Mouse (Mus musculus): ENCODE results near the gene Akap13. TPM values are rescaled to one million over a fixed set of nuclear protein-coding genes. Genes with fewer than 3 reads are reported as not detected.

Akap13 gene
- polyA plus RNA-seq, 1 experiment, result 51.8 TPM

DNA sequence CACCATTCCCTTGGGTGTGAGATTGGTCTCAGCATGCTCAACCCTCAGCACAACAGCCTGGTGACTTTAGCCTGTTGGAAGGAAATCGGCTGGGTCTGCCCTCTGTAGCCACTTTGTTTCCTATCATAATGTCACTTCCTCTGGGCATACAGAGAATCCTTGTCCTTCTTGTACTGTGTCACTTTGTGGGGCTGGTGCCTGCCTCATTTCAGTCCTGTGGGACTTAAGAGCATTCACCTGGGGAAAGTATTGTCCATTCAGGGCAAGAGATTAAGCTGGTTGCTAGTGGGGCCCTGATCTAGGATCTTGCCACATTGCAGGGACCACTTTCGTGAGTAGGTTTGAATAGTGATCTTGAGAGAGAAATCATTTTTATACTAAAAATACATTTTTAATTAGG lies 34.4 kb upstream of the Akap13 start:
- Histone ChIP-seq H3K27ac (ENCODE audit: insufficient read depth, low read length) (no peak overlapping the region), H3K4me1 (ENCODE audit: control insufficient read depth, insufficient read depth, low read length) (no peaks in the 10 kb centered on the region), H3K4me3 (ENCODE audit: insufficient read depth, low read length) (no peak overlapping the region)
- TF ChIP-seq CTCF (IDR thresholded peaks at IDR 0.05; ENCODE audit: borderline replicate concordance, insufficient read depth, low read length) (no peak), POLR2A (IDR thresholded peaks at IDR 0.05; ENCODE audit: low read depth, low read length) (no peak)

- peaks cover 6% of the 10 kb centered on the region for H3K4me1 ChIP-seq (ENCODE audit: control insufficient read depth, insufficient read depth, low read length)
- TF ChIP-seq CTCF (IDR thresholded peaks at IDR 0.05; ENCODE audit: borderline replicate concordance, insufficient read depth, low read length), result no peak
- TF ChIP-seq POLR2A (IDR thresholded peaks at IDR 0.05; ENCODE audit: low read depth, low read length), result no peak
- H3K27ac ChIP-seq (ENCODE audit: insufficient read depth, low read length), result no peak overlapping the region
- no peak overlapping the region for H3K4me3 ChIP-seq (ENCODE audit: insufficient read depth, low read length)
These were observed 31.2 kb upstream of the Akap13 start for GRCm38 (mm10) chr7:75424121-75424520.

DNA sequence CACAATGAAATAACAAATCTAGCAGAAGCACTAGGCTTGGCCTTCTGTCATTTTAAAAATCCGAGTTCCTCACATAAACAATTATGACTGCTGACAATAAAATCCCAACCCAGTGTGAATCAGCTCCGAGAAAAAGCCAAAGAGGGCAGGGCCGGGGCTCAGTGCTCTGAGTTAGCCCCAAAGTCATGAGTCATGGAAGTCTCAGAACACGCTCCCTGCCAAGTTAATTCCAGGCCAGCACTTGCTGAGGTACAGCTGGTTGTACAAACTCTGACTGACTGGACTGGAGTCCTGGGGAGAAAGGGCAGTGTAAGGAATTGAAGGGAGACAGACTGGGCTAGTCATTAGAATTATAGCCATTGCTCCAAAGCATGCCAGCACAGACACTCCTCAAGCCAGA lies 28.0 kb upstream of the Akap13 start:
- H3K4me1 ChIP-seq (ENCODE audit: control insufficient read depth, insufficient read depth, low read length), result peaks cover 9% of the 10 kb centered on the region
- TF ChIP-seq POLR2A (IDR thresholded peaks at IDR 0.05; ENCODE audit: low read depth, low read length) (no peak), CTCF (IDR thresholded peaks at IDR 0.05; ENCODE audit: borderline replicate concordance, insufficient read depth, low read length) (no peak)
- H3K4me3 ChIP-seq (ENCODE audit: insufficient read depth, low read length), result no peak overlapping the region
- H3K27ac ChIP-seq (ENCODE audit: insufficient read depth, low read length), result peak overlapping the region; percentile 88

- Histone ChIP-seq H3K27ac (ENCODE audit: insufficient read depth, low read length) (peak overlapping the region; percentile 73), H3K4me3 (ENCODE audit: insufficient read depth, low read length) (no peak overlapping the region), H3K4me1 (ENCODE audit: control insufficient read depth, insufficient read depth, low read length) (peaks cover 9% of the 10 kb centered on the region)
- no peak for TF ChIP-seq CTCF (IDR thresholded peaks at IDR 0.05; ENCODE audit: borderline replicate concordance, insufficient read depth, low read length)
- no peak for TF ChIP-seq POLR2A (IDR thresholded peaks at IDR 0.05; ENCODE audit: low read depth, low read length)
These were observed 26.4 kb upstream of the Akap13 start for GRCm38 (mm10) chr7:75428913-75429312.

GRCm38 (mm10) chr7:75430550-75430949 lies 24.8 kb upstream of the Akap13 start:
- TF ChIP-seq POLR2A (IDR thresholded peaks at IDR 0.05; ENCODE audit: low read depth, low read length) (no peak), CTCF (IDR thresholded peaks at IDR 0.05; ENCODE audit: borderline replicate concordance, insufficient read depth, low read length) (no peak)
- Histone ChIP-seq H3K4me1 (ENCODE audit: control insufficient read depth, insufficient read depth, low read length) (peaks cover 9% of the 10 kb centered on the region), H3K27ac (ENCODE audit: insufficient read depth, low read length) (no peak overlapping the region), H3K4me3 (ENCODE audit: insufficient read depth, low read length) (no peak overlapping the region)

GRCm38 (mm10) chr7:75431043-75431442 lies 24.3 kb upstream of the Akap13 start:
- no peak overlapping the region for H3K4me3 ChIP-seq (ENCODE audit: insufficient read depth, low read length)
- H3K4me1 ChIP-seq (ENCODE audit: control insufficient read depth, insufficient read depth, low read length), result peaks cover 9% of the 10 kb centered on the region
- TF ChIP-seq POLR2A (IDR thresholded peaks at IDR 0.05; ENCODE audit: low read depth, low read length) (no peak), CTCF (IDR thresholded peaks at IDR 0.05; ENCODE audit: borderline replicate concordance, insufficient read depth, low read length) (no peak)
- H3K27ac ChIP-seq (ENCODE audit: insufficient read depth, low read length), result no peak overlapping the region

DNA sequence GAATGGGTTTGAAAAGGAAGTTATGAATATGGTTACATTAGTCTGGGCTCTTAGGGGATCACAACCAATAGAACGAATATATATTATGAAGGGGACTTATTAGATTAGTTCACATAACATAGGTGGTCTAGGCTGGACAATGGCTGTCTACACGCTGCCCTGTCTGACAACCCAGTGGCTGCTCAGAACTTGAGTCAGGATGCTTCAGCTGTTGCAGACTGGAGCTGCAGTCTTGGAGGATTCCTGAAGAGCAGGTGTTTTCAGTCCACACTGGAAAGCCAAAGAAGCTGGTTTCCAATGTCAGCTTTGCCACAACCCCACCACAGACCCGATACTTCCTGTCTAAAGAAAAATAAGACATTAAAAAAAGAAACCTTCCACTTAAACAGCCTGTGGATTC lies 23.3 kb upstream of the Akap13 start:
- no peak overlapping the region for H3K4me3 ChIP-seq (ENCODE audit: insufficient read depth, low read length)
- no peak overlapping the region for H3K27ac ChIP-seq (ENCODE audit: insufficient read depth, low read length)
- TF ChIP-seq CTCF (IDR thresholded peaks at IDR 0.05; ENCODE audit: borderline replicate concordance, insufficient read depth, low read length), result no peak
- TF ChIP-seq POLR2A (IDR thresholded peaks at IDR 0.05; ENCODE audit: low read depth, low read length), result no peak
- H3K4me1 ChIP-seq (ENCODE audit: control insufficient read depth, insufficient read depth, low read length), result peaks cover 6% of the 10 kb centered on the region

GRCm38 (mm10) chr7:75436413-75437174 lies 18.7 kb upstream of the Akap13 start:
- Histone ChIP-seq H3K27ac (ENCODE audit: insufficient read depth, low read length) (no peak overlapping the region), H3K4me3 (ENCODE audit: insufficient read depth, low read length) (no peak overlapping the region), H3K4me1 (ENCODE audit: control insufficient read depth, insufficient read depth, low read length) (no peaks in the 10 kb centered on the region)
- TF ChIP-seq CTCF (IDR thresholded peaks at IDR 0.05; ENCODE audit: borderline replicate concordance, insufficient read depth, low read length), result no peak
- no peak for TF ChIP-seq POLR2A (IDR thresholded peaks at IDR 0.05; ENCODE audit: low read depth, low read length)

- no peak for TF ChIP-seq POLR2A (IDR thresholded peaks at IDR 0.05; ENCODE audit: low read depth, low read length)
- no peak for TF ChIP-seq CTCF (IDR thresholded peaks at IDR 0.05; ENCODE audit: borderline replicate concordance, insufficient read depth, low read length)
- Histone ChIP-seq H3K4me1 (ENCODE audit: control insufficient read depth, insufficient read depth, low read length) (no peaks in the 10 kb centered on the region), H3K27ac (ENCODE audit: insufficient read depth, low read length) (no peak overlapping the region), H3K4me3 (ENCODE audit: insufficient read depth, low read length) (no peak overlapping the region)
These were observed 15.8 kb upstream of the Akap13 start for GRCm38 (mm10) chr7:75439570-75439969.

- no peak for TF ChIP-seq CTCF (IDR thresholded peaks at IDR 0.05; ENCODE audit: borderline replicate concordance, insufficient read depth, low read length)
- no peak for TF ChIP-seq POLR2A (IDR thresholded peaks at IDR 0.05; ENCODE audit: low read depth, low read length)
- no peak overlapping the region for H3K4me3 ChIP-seq (ENCODE audit: insufficient read depth, low read length)
- no peaks in the 10 kb centered on the region for H3K4me1 ChIP-seq (ENCODE audit: control insufficient read depth, insufficient read depth, low read length)
- no peak overlapping the region for H3K27ac ChIP-seq (ENCODE audit: insufficient read depth, low read length)
These were observed 15.1 kb upstream of the Akap13 start for GRCm38 (mm10) chr7:75440241-75440640.
